Mouse (Mus musculus): ENCODE data around the gene Amotl1.

Gene Amotl1

DNA sequence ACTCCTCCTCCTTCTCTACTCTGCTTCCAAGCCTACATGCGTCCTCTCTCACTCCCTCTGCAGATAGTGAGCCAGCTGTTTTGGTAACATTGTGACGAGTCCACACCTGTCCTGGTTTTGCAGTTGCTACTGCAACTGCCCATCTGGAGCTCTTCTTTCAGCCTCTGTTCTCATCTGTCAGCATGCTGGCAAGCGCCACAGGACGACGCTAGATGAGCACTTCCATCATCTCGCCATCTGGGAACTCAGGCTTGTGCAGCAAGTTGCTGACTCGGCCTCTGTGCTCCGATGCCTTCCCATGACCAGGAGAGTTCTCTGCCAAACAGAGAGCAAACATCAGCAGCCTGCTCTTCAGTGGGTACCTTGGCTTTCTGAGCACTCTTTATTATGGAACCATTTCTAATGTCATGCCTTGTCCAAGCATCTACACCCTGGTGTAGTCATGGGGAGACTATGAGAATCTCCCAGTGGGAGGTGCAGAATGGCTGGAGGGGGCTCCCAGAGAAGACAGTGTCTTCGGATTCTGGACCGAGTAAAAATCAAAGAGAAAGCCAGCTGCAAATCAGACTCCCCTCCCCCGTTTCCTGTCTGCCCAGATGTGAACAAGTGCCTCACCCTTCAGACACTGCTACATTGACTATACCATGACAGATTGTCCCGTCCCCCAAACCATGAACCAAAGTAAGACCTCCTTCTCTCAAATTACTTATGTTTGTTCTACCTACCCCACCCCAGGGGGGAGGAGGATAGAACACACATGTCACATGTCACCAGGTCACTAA is 97.1 kb downstream of the Amotl1 start:
- no peak for DNase-seq (ENCODE audit: low spot score in 2 of 2)

DNA sequence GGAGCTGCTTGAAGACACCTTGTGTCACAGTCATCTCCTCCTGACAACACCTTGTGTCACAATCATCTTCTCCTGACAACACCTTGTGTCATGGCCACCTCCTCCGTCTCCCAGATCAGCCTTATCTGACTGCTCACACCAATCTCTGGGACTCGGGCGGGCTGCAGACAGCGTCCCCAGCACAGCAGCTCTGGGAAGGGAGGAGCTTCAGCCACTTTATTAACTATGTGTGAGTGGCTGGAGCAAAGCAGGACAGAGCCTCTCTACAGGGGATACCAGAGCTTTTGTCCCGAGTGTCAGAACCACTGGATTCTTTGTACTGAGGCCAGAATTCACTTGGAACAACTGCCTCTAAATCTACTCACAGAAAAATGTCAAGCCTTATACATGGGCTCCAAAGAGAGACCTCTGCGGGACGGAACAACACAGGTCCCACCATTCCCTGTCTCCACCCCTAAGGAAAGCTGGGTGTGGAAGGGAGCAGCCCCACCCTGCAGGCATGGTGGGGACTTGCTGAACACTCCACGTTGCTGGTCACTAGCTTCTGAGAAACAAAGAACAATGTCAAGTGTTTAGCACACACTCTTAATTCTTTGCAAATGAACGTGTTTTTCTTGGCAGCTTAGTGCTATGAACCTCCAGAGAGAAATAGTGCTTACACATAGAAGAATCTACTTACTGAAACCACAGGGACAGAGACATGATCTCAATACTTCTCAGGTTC is 100.7 kb downstream of the Amotl1 start:
- no peak for DNase-seq (ENCODE audit: low spot score in 2 of 2)

DNA sequence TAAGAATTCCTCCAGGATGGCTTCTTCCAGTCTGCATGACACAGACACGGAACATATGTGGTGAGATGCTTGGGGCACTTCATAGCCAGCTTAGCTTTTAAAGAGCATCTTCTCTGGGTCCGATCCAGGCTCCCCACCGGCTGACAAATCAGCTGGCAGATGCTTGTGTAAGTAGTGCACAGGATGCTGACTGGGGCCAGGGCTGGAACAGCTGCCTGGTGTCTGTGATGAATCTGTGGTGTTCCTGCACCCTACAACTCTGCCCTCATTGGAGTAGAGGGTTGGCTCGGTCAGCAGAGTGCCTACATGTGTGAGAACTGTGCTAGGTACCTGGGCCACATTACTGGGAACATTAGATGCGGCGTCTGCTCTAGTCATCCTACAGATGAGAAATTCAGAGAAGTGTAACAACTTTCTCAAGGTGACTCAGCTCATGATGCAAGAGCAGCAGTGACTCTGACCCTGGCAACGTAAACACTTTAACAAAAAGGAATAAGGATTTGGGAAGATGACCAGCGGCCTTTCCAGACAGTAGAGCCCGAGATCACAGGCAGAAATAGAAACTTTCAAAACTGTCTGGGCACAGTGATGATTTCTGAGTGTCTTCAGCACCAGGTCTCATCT is 109.9 kb downstream of the Amotl1 start:
- DNase-seq (ENCODE audit: low spot score in 2 of 2) = no peak

DNA sequence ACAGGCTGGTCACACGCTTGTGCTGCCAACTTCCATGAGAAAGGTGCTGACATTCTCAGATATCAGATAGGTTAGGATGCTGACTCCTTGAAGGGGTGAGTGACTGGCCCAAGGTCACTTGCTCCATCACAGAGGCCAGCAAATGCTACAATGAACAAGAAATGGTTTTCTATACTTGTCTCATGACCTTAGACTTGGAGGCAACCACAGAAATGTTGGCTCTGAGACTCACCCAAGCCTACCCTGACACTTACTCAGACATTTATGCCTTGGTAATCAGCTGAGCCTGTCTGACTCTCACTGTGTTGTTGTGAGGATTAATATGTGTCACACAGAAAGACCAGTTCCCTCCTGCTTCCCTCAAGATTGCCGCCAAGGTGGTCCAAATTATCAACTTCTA is 111.2 kb downstream of the Amotl1 start:
- no peak for DNase-seq (ENCODE audit: low spot score in 2 of 2)

DNA sequence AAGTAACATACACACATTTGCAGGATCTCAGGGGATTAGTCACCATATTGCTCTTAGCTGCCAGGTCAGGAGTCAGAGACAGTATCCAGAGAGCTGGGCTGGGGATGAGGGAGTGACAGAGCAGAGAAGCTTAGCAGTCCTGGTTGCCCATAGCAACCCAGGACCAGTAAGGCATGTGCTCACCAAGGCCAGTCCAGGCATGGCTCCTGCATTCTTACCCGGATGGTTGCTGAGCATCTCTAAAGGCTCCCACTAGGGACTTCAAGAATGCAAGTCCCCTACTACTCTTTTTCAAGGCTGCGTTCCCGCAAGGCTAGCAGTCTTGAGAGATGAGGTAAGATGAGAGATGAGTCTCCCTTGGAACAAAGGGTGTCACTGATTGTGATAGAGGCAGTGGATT is 112.6 kb downstream of the Amotl1 start:
- no peak for DNase-seq (ENCODE audit: low spot score in 2 of 2)

DNA sequence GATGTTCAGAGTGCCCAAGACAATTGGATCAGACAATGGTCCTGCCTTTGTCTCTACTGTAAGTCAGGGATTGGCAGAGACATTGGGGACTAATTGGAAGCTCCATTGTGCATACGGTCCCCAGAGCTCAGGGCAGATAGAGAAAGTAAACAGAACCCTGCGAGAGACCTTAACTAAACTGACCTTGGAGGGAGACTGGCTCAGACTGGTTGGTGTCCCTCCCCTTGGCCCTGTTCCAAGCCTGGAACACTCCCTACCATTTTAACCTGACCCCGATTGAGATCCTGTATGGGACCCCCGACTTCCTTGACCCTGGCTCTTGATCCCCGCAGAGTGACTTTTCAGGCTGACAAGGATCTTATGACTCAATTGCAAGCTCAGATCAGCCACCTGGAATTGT is 114.9 kb downstream of the Amotl1 start:
- no peak for DNase-seq (ENCODE audit: low spot score in 2 of 2)

DNA sequence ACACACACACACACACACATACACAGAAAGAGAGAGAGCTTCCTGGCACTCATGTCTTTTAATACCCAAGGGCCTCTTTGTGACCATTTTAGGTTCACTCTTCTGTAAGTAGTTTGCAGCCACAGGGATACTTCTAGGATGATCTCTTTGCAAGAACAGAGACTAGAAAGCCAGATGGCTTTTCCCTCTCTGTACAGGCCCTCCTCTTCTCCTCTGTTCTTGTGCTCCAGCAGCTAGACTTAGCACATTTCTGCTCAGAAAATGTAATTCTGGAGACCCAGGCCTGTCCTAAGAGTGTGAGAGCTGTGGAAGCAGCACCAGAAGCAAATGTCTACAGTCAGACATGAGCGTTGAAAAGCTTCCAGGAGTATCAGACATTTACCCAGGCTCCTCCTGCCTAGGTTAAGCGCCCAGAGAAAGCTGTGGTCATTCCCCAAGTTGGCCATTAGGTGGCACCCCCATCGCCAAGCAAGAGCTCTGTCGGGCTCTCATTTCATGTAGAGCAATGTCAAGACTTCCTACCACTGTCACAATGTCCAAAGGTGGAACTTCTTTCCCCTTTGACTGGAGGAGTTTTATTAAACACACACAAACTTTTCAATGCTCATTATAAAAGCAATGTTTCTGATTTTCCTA is 121.3 kb downstream of the Amotl1 start:
- peak; percentile 87 to 90 for DNase-seq (ENCODE audit: low spot score in 2 of 2)

DNA sequence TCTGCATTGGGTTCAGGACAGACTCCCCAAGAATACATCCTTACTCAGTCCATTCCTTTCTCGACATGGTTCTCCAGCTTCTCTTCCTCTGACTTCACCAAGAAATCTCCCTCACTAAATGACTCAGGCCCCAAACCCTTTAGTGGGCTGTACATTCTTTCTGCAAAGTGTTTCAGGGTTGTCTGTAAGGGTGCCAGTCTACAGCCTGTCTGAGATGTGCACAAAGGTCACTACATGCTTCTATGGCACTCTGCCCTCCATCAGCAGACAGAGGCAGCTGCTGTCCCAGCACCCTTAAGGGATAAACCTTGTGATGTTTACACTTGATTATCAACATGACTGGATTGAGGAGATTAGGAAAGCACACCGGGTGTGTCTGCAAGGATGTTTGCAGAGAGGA is 123.2 kb downstream of the Amotl1 start:
- no peak for DNase-seq (ENCODE audit: low spot score in 2 of 2)

DNA sequence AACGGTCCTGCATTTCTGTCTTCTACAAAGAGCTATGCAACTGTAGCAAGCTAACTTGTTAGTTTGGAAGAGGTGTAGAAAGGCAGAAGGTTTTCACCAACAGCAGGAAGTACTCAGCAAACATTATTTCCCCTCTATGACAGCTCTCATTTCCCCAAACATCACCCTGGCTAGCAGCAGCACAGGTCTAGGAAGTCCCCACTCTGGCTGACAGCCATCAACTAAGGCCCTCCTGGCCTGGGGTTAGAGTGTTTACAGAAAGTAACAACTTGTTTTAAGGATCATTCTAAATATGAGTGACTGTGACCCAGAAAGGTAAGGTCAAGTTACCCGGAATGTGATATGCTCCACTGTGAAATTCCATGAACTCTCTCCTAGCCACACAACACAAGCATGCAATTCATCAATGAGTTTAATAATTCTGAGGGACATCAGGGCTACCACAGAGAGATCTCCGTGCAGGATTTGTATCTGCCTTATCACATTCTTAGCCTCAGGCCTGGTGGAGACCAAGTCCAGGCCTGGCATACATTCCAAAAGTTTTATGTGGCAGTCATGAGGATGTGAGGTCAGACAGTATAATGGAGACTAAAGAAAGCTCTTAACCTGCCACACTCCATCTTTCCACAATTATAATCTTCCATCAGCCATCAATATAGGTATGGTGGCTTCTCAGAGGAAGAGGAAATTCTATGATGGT is 123.7 kb downstream of the Amotl1 start:
- DNase-seq (ENCODE audit: low spot score in 2 of 2) = no peak

DNA sequence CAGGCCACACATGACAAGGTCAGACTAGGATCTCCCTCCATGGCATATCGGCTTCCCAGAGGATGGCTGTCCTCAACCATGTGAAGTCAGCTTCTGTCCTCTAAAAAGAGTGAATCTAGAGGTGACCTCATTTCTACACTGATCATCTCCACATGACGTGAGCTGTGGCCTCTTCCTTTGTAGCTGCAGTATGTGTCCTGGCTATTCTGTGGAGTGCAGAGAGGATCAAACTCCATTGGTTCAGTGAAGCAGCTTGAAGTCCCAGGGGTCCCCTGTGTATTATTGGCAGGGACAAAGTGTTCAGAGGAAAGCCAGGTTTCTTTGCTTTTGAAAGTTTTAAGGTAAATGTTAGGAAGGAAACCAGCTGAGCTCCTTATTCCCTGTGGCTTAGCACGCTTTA is 126.8 kb downstream of the Amotl1 start:
- no peak for DNase-seq (ENCODE audit: low spot score in 2 of 2)

DNA sequence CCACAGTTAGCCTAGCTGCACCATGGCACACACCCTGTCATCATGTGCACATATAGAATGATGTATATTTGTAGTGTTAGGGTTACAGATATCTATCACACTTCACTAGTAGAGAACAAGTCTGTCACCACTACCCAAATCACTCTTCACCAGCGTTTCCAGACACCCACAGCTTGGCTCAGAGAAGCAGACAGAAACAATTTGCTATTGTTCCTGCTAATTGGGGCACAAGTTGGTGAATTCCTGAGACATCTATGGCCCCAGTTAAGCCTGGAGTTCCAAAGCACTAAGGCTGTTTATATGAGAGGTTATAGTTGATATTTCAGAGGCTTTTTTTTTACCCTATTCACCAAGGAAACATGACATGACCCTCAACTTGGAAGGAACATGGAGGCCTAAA is 127.6 kb downstream of the Amotl1 start:
- no peak for DNase-seq (ENCODE audit: low spot score in 2 of 2)

DNA sequence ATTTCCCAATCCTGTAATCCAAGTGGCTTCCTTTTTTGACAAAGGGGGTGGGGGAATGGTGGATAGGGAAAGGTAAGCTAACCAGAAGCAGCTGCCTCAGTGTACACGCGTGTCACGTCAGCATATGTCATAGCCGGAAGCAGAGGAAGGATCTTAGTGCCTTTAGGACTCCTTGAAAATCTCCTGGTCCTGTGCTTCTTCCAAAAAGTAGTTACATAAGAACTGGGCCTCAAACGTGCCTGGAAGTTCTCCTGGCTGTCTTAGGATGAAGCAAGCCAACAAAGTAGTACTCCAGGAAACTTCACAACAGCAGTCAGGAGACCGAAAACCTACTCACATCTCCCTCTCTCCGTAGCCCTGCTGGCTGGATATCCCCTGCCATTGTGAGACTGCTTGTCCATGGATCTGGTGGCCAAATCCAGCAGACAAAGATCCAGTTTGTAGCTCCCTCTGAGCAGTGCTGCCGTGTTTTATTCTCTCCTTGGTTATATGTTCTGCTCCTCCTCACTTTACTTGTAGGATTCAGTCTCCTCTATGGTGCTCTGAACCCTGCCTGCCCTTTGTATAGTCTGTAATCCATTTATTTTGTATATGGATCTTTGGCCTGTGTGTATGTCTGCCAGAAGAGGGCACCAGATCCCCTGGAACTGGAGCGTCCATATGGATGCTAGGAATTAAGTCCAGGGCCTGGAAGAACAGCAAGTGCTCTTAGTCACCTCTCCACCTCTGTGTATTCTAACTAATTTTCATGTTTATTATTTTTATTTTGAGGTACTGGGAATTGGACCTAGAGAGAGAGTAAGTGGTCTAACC is 132.0 kb downstream of the Amotl1 start:
- DNase-seq (ENCODE audit: low spot score in 2 of 2) = peak; percentile 54 to 59

DNA sequence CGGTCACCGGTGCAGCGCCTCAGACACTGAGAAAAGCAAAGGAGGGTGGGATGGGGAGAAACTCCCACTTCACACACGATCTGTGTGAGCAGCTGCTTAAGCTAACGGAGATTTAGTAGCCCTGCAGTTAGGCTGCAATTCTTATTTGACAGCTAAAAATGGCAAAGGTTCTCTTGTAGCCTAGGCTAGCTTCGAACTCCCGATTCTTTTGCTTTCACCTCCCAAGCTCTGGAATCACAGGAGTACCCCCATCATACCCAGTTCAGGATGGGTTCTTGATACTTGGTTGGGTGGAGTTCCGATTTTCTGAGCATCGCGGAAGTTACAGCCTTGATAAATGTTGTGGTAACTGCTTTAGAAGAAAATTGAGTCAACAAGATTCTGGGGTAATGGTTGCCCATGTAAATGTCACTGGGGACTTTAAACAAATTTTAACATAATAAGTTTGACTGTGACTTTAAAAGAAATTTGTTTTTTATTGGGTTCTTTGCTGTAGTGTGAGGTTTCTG is 143.9 kb downstream of the Amotl1 start:
- DNase-seq (ENCODE audit: low spot score in 2 of 2) = no peak

DNA sequence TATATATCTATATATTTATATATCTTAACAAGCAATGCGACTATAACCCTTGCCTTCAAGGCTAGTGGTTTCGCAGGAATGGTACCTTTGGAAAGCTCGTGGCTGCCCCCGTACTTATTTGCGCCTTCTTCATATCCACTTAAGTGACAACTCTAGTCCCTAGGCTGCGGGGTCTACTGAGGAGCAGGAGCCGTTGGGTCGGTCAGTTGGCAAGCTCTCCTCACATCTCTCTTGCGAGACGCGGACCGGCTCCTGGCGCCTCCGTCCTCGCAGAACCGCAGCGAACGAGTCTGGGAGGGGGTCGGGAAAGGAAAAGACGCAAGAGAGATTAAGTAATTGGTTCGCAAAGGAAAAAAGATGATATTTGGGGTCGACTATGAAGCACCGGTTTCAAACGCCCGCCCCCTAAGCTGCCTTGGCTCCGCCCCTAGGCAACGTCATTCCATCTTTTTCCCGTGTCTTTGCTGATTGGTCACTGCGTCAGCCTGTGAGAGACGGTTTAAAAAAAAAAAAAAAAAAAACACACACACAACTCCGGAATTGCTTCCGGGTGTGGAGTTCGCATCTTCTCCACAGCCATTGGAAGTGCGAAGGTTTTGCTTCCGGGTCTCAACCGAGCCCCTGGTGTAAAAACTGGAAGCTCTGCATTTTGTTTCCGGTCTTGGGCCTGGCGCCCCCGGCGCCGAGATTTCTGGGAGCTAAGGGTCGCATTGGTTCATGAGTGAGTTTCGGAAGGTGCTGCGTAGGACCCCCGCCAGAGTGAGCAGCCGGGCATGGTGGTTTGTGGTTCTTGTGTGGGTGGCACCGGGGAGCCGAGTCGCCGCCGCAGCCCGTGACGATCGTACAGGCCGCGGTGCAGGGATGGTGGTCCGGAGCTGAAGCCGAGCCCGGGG is 144.6 kb downstream of the Amotl1 start, which contains the start of the genes Kdm4d and Cwc15:
Gene Kdm4d (minus strand): TSS at position 460 of the 893 bp plus-strand sequence.
Gene Cwc15 (plus strand): TSS at position 595 of the 893 bp plus-strand sequence.
- DNase-seq (ENCODE audit: low spot score in 2 of 2) = peak; percentile 97 to 99

DNA sequence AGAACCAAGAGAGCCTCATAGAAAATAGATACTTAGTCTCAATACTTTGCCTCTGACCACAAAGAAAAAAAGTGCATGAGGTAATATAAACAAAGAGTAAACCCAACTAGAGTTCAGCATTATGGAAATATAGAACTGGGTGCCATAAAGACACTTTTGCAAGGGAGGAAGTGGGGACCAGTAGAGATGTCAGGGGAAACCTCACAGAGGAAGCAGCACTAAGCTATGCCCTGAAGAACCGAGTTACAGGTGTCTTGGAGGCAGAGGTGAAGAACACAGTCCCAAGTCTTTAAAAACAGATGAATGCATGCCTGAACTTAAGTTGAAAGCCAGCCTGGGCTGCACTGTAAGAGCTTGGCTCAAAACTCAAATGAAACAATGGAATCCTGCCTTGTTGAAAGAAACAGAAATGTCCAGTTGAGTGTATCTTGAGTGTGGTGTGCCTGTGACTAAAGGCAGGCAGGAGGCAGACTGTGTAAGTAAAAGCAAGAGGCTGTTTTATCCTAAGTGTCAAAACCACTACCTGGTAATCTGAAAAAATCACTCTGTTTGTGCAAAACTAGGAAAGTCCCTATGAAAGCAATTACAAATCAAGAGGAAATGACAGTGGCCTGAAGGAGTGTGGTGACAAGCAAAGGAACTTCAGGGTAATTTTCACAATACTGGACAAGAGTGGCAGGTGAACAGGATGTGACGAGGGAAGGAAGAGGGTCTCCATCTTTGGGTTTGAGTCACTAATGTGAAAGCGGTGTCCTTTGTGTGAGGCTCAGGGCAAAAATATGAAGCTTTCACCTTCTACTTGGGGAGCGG is 145.8 kb downstream of the Amotl1 start:
- DNase-seq (ENCODE audit: low spot score in 2 of 2) = no peak
